Mouse (Mus musculus) cerebellum, adult 8-10 months (tissue): ENCODE measurements around the gene Hist2h2ac.
"Not testable (repeated sequence)": the region's sequence is repeated elsewhere in the genome, so short reads cannot be mapped to it uniquely, and the experiment has no call there.

Experiments
- DNase-seq: peaks from one replicate; pipeline ENCODE4 v3.0.0; 2022

Gene Hist2h2ac

DNA sequence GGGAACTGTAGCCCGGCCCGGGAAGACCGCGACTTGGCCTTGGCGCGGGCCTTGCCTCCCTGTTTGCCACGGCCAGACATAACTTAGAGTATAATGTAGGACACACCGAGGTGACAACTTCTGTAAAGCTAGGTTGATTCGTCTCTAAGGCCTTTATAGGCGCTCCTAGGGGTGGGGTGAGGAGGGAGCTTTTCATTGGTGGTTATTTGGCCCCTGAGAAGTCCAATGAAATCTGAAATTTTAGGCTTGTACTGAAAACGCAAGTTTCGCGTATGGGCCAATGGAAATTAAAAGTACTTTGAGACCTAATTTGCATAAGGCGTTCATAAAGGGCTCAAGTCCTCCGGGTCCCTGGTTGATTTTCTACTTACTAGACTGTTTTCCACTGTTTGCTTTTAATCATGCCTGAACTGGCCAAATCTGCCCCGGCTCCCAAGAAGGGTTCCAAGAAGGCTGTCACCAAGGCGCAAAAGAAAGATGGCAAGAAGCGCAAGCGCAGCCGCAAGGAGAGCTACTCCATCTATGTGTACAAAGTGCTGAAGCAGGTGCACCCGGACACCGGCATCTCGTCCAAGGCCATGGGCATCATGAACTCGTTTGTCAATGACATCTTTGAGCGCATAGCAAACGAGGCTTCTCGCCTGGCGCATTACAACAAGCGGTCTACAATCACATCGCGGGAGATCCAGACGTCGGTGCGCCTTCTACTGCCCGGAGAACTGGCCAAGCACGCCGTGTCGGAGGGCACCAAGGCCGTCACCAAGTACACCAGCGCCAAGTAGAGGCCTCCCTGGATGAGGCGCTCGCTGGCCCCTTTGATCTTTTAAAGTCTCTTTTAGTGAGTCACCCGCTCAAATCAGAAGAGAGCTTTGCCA, at the start of gene Hist2h2ac, which contains the start of gene Hist2h2be:
Gene Hist2h2ac, minus strand, starts transcription at position 116 of the 875 bp plus-strand sequence.
Gene Hist2h2be, plus strand, starts transcription at position 355 of the 875 bp plus-strand sequence.
- DNase-seq, result peak; percentile 86

DNA sequence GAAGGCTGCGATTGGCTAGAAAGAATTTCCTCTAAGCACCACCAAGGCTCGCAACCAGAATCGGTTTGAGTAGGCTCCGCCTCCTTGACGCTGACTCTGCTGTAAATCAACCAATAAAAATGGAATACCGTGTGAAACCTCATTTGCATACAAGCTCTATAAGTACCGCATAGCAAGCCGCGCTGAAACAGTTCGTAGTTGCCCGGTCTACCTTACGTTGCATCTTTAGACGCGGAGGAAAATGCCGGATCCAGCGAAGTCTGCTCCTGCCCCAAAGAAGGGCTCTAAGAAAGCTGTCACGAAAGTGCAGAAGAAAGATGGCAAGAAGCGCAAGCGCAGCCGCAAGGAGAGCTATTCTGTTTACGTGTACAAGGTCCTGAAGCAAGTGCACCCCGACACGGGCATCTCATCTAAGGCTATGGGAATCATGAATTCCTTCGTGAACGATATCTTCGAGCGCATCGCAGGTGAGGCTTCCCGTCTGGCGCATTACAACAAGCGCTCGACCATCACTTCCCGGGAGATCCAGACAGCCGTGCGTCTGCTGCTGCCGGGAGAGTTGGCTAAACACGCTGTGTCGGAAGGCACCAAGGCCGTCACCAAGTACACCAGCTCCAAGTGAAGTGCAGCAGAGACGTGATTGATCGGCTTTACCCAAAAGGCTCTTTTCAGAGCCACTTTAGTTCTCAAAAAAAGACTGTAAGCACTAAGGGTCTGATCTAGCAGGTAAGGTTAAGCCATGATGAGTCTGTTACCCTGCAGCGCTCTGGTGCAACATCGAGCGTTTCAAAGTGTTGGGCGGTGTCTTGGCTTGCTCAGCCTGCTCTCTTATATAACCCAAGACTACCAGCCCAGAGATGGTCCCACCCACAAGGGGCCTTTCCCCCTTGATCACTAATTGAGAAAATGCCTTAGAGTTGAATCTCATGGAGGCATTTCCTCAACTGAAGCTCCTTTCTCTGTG, 49.1 kb upstream of the Hist2h2ac start, which contains the start of gene Hist2h2bb:
Gene Hist2h2bb, plus strand, starts transcription at position 242 of the 964 bp plus-strand sequence.
- peak; percentile 91 for DNase-seq

DNA sequence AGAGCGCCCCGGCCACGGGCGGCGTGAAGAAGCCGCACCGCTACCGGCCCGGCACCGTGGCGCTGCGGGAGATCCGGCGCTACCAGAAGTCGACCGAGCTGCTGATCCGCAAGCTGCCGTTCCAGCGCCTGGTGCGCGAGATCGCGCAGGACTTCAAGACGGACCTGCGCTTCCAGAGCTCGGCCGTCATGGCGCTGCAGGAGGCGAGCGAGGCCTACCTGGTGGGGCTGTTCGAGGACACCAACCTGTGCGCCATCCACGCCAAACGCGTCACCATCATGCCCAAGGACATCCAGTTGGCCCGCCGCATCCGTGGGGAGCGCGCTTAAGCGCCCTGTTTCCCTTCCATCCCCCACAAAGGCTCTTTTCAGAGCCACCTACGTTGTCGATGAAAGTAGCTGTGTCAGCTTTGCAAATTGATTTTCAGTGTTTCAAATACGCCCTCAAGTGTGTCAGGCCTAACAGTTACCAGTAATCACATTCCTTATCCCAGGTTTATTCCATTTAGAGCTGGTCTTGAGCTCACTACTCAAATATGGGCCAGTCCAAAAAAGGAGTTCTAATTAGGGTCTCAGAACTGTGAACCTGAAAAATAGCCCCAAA, 48.2 kb upstream of the Hist2h2ac start:
- DNase-seq, result not testable (repeated sequence)

DNA sequence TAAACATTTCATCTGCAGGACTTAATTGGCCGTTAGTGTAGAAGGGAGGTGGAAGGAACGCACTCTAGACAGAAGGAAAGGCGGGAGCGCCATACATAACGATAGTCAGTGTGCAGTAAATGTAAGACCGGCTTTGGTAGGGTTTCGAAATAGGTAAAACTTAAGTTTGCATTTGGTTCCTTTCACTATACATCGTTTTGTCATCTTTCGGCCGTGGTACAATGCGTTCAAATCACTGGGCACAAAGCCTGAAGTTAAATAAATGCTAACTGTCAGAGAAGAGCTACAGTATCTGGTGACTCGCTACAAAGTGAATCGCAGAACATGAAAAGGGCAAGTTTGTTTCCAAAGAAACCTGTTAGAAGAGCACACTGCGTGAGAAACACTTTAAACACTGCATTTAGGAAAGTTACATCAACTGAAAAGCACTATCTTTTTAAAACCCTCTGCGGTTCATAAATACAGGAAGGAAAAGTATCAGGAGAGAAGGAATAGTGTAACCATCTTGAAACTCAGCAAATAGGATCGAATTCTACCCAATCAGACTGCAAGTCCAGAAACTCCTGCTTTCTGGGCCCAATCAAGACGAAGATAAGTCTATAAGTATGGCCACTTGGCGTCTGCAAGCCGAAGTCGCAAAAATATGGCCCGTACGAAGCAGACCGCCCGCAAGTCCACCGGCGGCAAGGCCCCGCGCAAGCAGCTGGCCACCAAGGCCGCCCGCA, 47.5 kb upstream of the Hist2h2ac start, which contains the start of gene Hist2h3b:
Gene Hist2h3b, plus strand, starts transcription at position 604 of the 725 bp plus-strand sequence.
- DNase-seq, result peak; percentile 79

DNA sequence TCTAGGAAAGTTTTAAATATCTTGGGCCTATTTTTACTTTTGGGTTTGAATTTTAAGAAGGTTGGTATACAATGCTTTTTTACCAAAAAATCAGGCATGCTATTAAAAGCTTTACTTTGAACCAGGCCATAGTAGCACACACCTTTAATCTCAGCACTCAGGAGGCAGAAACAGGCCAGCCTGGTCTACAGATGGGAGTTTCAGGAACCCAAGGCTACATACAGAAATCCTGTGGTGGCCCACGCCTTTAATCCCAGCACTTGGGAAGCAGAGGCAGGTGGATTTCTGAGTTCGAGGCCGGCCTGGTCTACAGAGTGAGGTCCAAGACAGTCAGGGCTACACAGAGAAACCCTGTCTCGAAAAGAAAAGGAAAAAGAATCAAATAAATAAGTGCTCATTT, 46.9 kb upstream of the Hist2h2ac start:
- DNase-seq, result no peak

DNA sequence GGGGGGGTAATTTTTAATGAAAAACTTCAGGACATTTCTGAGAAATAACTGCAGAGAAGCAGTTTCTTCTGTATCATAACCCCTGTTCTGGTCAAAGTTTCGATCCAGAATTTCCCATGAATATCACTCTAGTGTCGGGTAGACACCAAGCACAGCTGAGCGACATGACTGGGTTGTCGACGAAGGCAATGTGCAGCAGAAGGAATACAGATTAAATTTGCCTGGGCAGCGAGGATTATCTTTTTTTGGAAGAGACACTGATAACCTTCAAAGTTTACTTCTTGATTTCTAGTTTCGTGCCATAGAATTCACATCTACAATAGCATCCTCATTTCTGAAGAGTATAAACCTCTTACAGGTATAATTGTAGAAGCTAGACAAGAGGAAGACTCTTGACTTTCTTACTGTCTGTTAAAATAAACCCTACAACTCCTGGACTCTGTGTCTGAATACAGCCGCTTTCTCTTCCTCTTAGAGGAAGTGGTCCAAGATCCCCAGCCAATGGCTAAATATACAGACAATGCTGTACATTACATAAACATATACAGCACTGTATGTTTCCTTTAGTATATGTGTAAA, 45.5 kb upstream of the Hist2h2ac start:
- no peak for DNase-seq

DNA sequence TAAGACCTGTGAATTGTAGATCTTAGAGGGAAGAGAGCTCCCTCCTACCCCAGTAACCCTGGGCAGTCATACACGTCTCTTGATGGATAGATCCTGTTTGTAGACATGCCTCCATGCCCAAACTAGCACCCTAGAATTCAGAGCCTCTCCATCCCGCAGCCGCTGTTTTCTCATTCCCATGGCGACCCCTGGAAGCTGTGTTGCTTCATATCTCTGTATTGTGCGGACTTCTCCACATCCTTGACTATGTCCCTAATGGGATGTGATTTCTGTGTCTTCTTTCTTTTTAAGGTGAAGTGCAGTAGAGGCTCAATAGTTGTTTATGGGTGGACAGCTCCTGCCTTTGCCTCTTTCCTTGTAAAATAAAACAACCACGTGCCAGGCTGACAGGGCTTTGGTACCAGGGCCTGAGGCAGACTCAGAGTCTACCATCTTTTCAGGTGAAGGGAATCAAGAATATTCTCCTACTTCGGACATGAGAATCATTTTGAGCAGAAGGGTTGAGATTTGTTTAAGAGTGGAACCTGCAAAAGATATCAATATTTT, 43.8 kb upstream of the Hist2h2ac start:
- no peak for DNase-seq

DNA sequence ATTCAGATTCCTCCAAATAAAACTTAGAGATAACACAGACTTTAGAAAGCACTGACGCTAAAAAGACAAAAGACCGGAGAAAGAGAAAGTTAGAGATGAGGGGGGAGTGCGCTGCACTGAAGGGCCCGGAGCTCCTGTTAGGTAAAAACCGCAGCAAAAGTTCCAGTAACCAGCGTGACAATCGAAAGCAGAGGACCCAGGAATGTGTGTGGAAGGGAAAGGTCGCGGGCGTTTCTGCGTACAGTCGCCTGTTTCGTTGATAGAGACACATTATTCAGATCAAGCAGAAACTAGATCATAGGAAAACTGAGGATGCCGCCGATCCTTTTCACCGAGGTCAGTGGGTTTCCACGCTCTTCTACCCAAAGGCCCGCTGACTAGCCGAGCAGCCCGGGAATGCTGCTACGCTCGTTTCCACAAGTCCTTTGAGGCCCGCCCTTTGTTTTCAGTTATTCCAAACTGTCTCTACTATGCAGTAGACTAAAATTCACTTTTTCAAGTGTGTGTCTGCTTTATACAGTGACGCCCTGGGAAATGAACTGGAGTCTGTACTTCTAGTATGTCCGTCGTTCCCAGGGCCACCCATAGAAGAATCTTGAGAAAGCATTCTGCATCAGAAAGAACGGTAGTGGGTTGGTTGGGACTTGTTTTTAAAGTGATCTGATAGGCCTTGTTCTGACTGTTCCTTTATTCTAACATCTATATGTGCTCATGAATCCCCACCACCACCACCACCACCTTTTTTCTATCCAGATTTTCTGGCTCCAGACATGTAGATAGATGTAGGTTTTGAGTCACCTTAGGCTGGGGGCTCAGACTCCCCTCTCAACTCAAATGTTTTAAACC, 43.1 kb upstream of the Hist2h2ac start:
- peak; percentile 62 for DNase-seq

DNA sequence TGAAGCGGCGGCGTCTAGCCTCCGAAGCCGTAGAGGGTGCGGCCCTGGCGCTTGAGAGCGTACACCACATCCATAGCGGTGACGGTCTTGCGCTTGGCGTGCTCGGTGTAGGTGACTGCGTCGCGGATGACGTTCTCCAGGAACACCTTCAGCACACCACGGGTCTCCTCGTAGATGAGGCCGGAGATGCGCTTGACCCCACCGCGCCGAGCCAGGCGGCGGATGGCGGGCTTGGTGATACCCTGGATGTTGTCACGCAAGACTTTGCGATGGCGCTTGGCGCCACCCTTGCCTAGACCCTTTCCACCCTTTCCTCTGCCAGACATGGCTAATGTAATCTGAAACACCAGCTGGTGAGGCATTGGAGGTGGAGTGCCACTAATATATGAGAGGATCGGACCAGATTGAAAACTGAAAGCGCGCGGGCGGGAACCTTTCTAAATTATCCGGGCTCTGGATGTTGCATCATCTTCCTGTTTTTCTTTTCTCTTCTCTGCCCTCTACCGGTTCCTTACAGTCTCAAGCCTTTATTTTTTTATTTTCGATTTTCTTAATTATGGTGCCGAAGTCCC, 42.4 kb upstream of the Hist2h2ac start, which contains the start of gene Hist2h4:
Gene Hist2h4, minus strand, starts transcription at position 333 of the 572 bp plus-strand sequence.
- DNase-seq, result peak; percentile 99

DNA sequence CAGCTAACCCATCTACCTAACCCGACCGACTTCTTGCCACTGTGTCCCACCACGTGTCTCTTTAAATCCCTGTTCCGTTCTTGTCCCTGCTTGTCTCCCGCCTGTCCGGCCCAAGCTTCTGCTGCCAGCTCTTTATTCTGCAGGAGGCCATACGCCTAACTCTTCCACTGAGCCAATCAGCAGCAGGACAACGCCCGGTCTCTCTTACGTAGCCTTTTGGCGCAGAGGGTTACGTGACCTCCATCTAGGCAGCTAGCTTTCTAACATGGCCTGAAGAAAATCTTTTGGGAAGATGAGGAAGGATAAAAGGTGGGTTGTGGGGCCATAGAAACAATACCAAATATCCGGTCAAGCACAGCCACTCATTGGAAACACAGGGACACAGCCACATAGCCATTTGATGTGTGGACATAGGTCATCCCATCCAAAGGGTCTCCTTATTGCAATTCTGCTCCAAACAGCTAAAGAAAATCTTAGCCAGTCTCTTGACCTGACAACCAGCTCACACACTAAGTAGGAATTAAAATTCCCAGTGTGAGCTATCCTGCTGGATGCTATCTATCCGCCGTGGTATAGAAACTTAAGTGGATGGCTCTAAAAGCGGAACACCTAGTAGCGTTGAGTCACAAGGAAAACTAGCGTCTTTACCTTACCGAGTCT, 41.7 kb upstream of the Hist2h2ac start:
- DNase-seq, result peak; percentile 87

DNA sequence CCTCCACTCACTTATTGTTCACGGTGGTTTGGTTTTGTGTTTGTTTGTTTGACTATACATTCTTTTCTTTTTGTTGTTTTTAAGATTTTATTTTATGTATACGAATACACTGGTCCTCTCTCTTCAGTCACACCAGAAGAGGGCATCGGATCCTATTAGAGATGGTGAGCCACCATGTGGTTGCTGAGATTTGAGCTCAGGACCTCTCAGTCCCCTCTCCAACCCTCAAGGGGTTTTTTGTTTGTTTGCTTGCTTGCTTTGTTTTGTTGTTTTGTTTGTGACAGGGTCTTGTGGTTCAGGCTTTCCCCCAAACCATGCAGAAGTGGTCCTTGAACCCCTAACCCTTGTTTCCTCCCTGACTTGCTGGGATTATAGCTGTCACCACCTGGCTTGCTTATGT, 40.9 kb upstream of the Hist2h2ac start:
- no peak for DNase-seq

DNA sequence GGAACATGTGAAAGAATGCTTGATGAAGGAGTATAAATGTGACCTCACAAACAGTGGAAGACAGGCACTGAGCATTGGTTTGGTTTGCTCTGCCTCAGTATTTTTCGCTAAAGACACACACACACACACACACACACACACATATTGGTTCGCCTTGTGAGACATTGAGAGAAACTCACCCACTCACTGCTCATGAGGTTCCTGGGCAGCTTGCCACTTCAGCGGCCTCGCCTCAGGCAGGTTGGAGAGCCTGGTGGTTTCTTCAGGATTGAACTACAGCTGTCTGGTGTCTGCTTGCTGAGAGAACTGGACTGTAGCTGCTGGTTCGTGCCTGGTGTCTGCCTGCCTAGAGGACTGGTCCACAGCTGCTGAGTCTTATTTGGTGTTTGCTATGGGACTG, 39.5 kb upstream of the Hist2h2ac start:
- DNase-seq, result no peak

DNA sequence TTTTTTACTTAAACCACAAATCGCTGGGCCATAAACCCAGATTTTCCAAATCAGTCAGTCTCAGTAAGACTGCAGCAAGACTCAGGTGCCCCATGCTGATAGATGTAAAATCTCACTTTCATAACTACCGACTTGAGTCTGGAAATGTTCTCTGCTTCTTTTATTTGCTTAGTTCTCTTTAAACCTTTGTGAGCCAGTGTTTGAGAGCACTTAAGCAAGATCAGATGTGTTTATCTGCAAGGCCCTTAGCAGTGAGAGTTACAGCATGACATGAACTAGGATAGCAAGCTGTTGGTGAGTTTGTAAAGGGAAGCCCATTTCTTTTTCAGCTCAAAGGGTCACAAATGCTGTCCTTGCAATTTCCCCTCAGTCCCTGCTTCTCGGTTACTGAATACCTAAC, 36.5 kb upstream of the Hist2h2ac start:
- DNase-seq, result no peak

DNA sequence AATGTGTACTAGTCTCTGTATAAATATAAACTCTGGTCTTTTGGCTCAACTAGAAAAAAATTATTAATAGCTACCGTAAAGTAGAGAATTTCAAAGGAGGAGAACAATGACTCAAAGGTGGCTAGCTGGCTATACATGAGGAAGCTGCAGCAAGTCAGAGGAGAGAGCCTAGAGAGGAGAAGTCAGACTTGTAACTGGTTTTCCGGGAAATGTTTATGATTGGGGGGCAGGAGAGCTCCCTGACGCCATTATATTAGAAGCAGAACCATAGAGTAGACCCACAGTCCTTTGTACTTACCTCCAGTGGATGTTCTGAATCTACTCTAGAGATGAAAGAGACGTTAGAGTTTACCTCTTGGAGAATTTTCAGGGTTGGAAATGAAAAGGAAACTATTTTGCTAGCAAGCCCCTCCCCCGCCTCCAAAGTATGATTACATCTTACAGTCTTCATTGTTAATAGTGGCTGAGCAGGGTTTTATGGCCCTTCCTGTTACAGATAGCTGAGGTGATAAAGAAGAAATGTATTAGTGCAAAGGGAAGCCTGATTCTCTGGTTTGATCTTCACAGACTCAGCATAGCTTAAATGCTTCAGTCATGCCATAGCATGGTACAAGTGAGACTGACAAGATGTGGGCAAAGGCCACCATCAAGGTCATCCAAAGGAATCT, 35.4 kb upstream of the Hist2h2ac start:
- no peak for DNase-seq

DNA sequence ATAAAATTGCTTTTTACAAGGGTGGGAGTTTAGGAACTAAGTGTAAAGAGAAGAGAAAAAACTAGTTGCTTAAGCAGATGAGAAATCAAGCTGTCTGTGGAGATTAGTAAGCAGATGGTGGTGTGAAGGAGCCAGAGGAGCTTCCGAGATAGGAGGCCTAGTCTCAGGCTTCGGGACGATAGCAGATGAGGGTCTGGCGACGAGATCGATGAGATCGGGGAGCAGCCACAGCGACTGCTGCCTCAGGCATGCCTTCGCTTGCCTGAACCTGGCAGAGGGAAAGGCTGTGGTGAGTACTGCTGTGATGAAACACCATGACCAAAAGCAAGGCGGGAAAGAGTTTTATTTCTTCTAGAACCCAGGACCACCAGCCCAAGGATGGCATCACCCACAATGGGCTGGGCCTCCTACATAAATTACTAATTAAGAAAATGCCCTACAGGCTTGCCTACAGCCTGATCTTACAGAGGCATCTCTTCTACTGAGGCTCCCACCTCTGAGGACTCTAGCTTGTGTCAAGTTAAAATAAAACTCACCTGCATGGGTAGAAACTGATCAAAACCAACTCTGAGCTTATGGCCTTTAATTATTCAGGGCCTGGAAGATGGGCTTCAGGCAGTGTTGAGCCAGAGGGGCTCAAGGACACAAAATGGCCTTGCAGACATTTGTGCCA, 34.1 kb upstream of the Hist2h2ac start:
- DNase-seq, result no peak

DNA sequence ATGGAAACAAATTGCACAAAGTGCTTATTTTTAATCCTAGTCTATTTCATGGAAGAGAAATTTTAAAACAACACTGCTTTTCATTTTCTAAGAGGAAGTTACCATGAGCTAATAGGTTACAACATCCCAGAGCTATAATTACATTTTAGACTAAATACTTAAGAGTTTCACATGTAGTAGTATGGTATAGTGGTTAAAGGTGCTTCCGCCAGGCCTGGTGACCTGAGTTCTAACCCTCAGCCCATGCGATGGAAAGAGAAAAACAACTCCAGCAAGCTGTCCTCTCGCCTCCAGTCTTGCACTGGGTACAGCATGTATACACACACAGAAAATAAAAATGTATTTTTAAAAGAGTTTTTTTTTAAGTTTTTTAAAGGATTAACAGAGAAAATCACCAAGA, 31.1 kb upstream of the Hist2h2ac start:
- no peak for DNase-seq

DNA sequence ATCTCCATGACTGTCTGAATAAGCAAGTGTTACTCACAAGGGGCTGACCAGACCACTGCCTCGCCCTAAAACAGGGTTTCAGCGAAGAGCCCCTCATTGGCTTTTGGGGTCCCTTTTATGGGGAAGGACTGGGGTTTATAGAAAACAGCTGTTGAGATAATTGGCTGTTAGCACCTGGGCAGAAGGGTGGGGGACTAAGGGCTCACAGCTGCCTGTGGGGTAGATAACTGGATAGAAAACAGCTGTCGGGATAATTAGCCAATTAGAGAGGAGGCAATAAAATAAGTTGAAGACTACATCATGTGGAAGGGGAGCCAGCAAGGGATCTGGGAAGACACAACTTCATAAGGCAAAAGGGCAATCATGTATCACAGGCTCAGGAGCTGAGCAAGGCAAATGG, 30.2 kb upstream of the Hist2h2ac start:
- DNase-seq, result no peak

DNA sequence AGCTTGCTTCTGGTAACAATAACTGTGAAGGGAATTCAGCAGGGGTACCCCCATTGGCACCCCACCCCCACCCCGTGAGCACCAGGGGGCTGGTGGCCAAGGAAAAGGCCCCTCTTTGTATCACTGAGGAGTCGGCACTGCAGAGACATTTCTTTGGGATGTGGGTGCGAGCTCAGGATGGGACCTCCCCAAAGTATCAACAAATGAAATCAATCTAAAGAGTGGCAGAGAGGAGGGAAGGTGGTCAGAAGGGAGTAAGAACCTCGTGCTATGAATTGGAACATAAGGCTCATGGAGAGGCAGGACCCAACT, 28.3 kb upstream of the Hist2h2ac start:
- no peak for DNase-seq
